ENCODE assay signal across 25 mouse cellular contexts in genomic region chr12:72366763-72367162, GRCm38 (mm10). TPM values are rescaled to one million over a fixed set of nuclear protein-coding genes. Genes with fewer than 3 reads are reported as not detected.
DNase-seq lines count a peak whose midpoint lies in the region; ATAC-seq lines count a peak whose summit lies in the region.
"Had no signal": no experiment of that assay in that cellular context is flagged by ENCODE, and none has a peak within 500 bp of the region (broad histone marks: within the 10 kb centered on the region; RNA-seq: fewer than 3 reads in every experiment).

No protein-coding gene starts in this region.

- no peaks in the 10 kb centered on the region for H3K27me3 ChIP-seq in forebrain, embryonic 12.5 days
- H3K27me3 ChIP-seq in forebrain, embryonic 11.5 days (ENCODE audit: control insufficient read depth, insufficient read depth, low read length): no peaks in the 10 kb centered on the region
- H3K27me3 ChIP-seq in midbrain, embryonic 10.5 days (ENCODE audit: low read depth, poor library complexity, severe bottlenecking): no peaks in the 10 kb centered on the region
- no peaks in the 10 kb centered on the region for H3K27me3 ChIP-seq in midbrain, embryonic 16.5 days (ENCODE audit: control insufficient read depth, insufficient read depth, low read depth, low read length)
- H3K27me3 ChIP-seq in hindbrain, embryonic 15.5 days: no peaks in the 10 kb centered on the region
- no peaks in the 10 kb centered on the region for H3K27me3 ChIP-seq in neural tube, embryonic 12.5 days (replicated peaks)
- H3K27me3 ChIP-seq: embryonic facial prominence, embryonic 12.5 days; limb, embryonic 12.5 days; liver, embryonic 12.5 days; Patski had no signal

- no peak for DNase-seq in forebrain, embryonic 11.5 days (ENCODE audit: low spot score)
- DNase-seq in midbrain, embryonic 10.5 days (ENCODE audit: low spot score): no peak
- DNase-seq in heart, adult 9 months (ENCODE audit: low spot score in 2 of 2): no peak
- DNase-seq in layer of hippocampus, adult 18-20 months (ENCODE audit: low spot score in 2 of 2): no peak
- DNase-seq: adrenal gland, postnatal 14 days; cerebellum, adult 9-11 months; gastrocnemius, postnatal 25 days; heart, postnatal 10 days; kidney, adult 18-20 months; right cerebral cortex, postnatal 25 days; thymus, adult 2 months had no signal

- peak overlapping the region; percentile 57; the same call in 1 of the 2 replicates for H3K27ac ChIP-seq in forebrain, embryonic 12.5 days
- no peak overlapping the region for H3K27ac ChIP-seq in forebrain, embryonic 11.5 days (ENCODE audit: low read depth, low read length)
- peak overlapping the region; percentile 69 for H3K27ac ChIP-seq in midbrain, embryonic 10.5 days (replicated peaks)
- no peak overlapping the region; the same call in 1 of the 2 replicates for H3K27ac ChIP-seq in midbrain, embryonic 16.5 days (ENCODE audit: low read length)
- peak overlapping the region; percentile 77 for H3K27ac ChIP-seq in hindbrain, embryonic 15.5 days (replicated peaks)
- 0 out of 2 replicates have a peak overlapping the region, but pooled peaks have one; percentile 34 for H3K27ac ChIP-seq in neural tube, embryonic 12.5 days
- H3K27ac ChIP-seq: embryonic facial prominence, embryonic 12.5 days; heart, embryonic 10.5 days; kidney, postnatal 0 days; limb, embryonic 12.5 days; liver, embryonic 12.5 days had no signal

- ATAC-seq in forebrain, embryonic 12.5 days (ENCODE audit: low FRiP score): no peak
- no peak for ATAC-seq in forebrain, embryonic 11.5 days (replicated peaks; ENCODE audit: low FRiP score)
- ATAC-seq in midbrain, embryonic 16.5 days: no peak
- no peak for ATAC-seq in hindbrain, embryonic 15.5 days (ENCODE audit: low FRiP score, low read depth)
- ATAC-seq in neural tube, embryonic 12.5 days (ENCODE audit: low FRiP score, low read depth): no peak
- ATAC-seq: CD4-positive, CD25-positive, alpha-beta regulatory T cell, adult 4 months; liver, embryonic 12.5 days; Patski had no signal

- no peak overlapping the region for H3K4me2 ChIP-seq in forebrain, embryonic 12.5 days
- no peak overlapping the region for H3K4me2 ChIP-seq in forebrain, embryonic 11.5 days (ENCODE audit: low read depth, low read length, severe bottlenecking)
- no peak overlapping the region for H3K4me2 ChIP-seq in midbrain, embryonic 16.5 days (ENCODE audit: low read length)
- H3K4me2 ChIP-seq in hindbrain, embryonic 15.5 days: no peak overlapping the region
- no peak overlapping the region for H3K4me2 ChIP-seq in neural tube, embryonic 12.5 days (replicated peaks)
- H3K4me2 ChIP-seq: embryonic facial prominence, embryonic 12.5 days; limb, embryonic 12.5 days; liver, embryonic 12.5 days; lung, embryonic 14.5 days had no signal

- WGBS in forebrain, embryonic 12.5 days: 45% methylated on average over 3 of the region's 3 CpGs
- WGBS in forebrain, embryonic 11.5 days: 56% methylated on average over 3 of the region's 3 CpGs
- WGBS in midbrain, embryonic 10.5 days: 52% methylated on average over 3 of the region's 3 CpGs
- WGBS in midbrain, embryonic 16.5 days: 32% methylated on average over 3 of the region's 3 CpGs
- 9% methylated on average over 3 of the region's 3 CpGs for WGBS in hindbrain, embryonic 15.5 days
- 25% methylated on average over 3 of the region's 3 CpGs for WGBS in neural tube, embryonic 12.5 days

- no peak overlapping the region for H3K9ac ChIP-seq in forebrain, embryonic 12.5 days
- no peak overlapping the region for H3K9ac ChIP-seq in forebrain, embryonic 11.5 days (ENCODE audit: low read length)
- H3K9ac ChIP-seq in midbrain, embryonic 16.5 days (ENCODE audit: low read depth, low read length): no peak overlapping the region
- no peak overlapping the region for H3K9ac ChIP-seq in hindbrain, embryonic 15.5 days
- no peak overlapping the region for H3K9ac ChIP-seq in neural tube, embryonic 12.5 days
- H3K9ac ChIP-seq: embryonic facial prominence, embryonic 12.5 days; limb, embryonic 12.5 days; liver, embryonic 12.5 days; lung, embryonic 14.5 days had no signal

- no peak overlapping the region for H3K4me3 ChIP-seq in forebrain, embryonic 12.5 days (replicated peaks)
- H3K4me3 ChIP-seq in forebrain, embryonic 11.5 days (ENCODE audit: low read depth, low read length): no peak overlapping the region
- no peak overlapping the region for H3K4me3 ChIP-seq in midbrain, embryonic 10.5 days
- H3K4me3 ChIP-seq in midbrain, embryonic 16.5 days (ENCODE audit: low read depth, low read length): no peak overlapping the region
- no peak overlapping the region for H3K4me3 ChIP-seq in hindbrain, embryonic 15.5 days
- H3K4me3 ChIP-seq in neural tube, embryonic 12.5 days: no peak overlapping the region
- H3K4me3 ChIP-seq: embryonic facial prominence, embryonic 12.5 days; erythroblast, embryonic 14.5 days; heart, embryonic 10.5 days; limb, embryonic 12.5 days; liver, embryonic 12.5 days had no signal

- H3K4me1 ChIP-seq in forebrain, embryonic 12.5 days: peaks cover 21% of the 10 kb centered on the region
- H3K4me1 ChIP-seq in forebrain, embryonic 11.5 days (replicated peaks; ENCODE audit: control insufficient read depth, insufficient read depth, low read length): peaks cover 4% of the 10 kb centered on the region
- H3K4me1 ChIP-seq in midbrain, embryonic 10.5 days: peaks cover 31% of the 10 kb centered on the region
- peaks cover 29% of the 10 kb centered on the region for H3K4me1 ChIP-seq in midbrain, embryonic 16.5 days (ENCODE audit: control insufficient read depth, insufficient read depth, low read length)
- H3K4me1 ChIP-seq in hindbrain, embryonic 15.5 days (replicated peaks): peaks cover 50% of the 10 kb centered on the region
- H3K4me1 ChIP-seq in neural tube, embryonic 12.5 days: peaks cover 23% of the 10 kb centered on the region
- H3K4me1 ChIP-seq: embryonic facial prominence, embryonic 12.5 days; limb, embryonic 12.5 days; liver, embryonic 12.5 days had no signal

- no peaks in the 10 kb centered on the region for H3K9me3 ChIP-seq in forebrain, embryonic 12.5 days
- H3K9me3 ChIP-seq in forebrain, embryonic 11.5 days (ENCODE audit: control insufficient read depth, low read length): no peaks in the 10 kb centered on the region
- no peaks in the 10 kb centered on the region for H3K9me3 ChIP-seq in midbrain, embryonic 10.5 days (replicated peaks)
- H3K9me3 ChIP-seq in midbrain, embryonic 16.5 days (replicated peaks; ENCODE audit: control insufficient read depth, low read length, poor library complexity, severe bottlenecking): no peaks in the 10 kb centered on the region
- no peaks in the 10 kb centered on the region for H3K9me3 ChIP-seq in hindbrain, embryonic 15.5 days
- H3K9me3 ChIP-seq in neural tube, embryonic 12.5 days: no peaks in the 10 kb centered on the region
- H3K9me3 ChIP-seq: embryonic facial prominence, embryonic 12.5 days; heart, embryonic 10.5 days; liver, embryonic 12.5 days had no signal

- no peaks in the 10 kb centered on the region for H3K36me3 ChIP-seq in forebrain, embryonic 12.5 days (replicated peaks)
- H3K36me3 ChIP-seq in forebrain, embryonic 11.5 days (ENCODE audit: control insufficient read depth, insufficient read depth, low read length): no peaks in the 10 kb centered on the region
- no peaks in the 10 kb centered on the region for H3K36me3 ChIP-seq in midbrain, embryonic 10.5 days
- H3K36me3 ChIP-seq in midbrain, embryonic 16.5 days (ENCODE audit: control insufficient read depth, insufficient read depth, low read length): no peaks in the 10 kb centered on the region
- H3K36me3 ChIP-seq in hindbrain, embryonic 15.5 days: no peaks in the 10 kb centered on the region
- no peaks in the 10 kb centered on the region for H3K36me3 ChIP-seq in neural tube, embryonic 12.5 days
- H3K36me3 ChIP-seq: embryonic facial prominence, embryonic 12.5 days; heart, embryonic 10.5 days; limb, embryonic 12.5 days; liver, embryonic 12.5 days had no signal

RNA-seq across cellular contexts. Expression of gene Rtn1, which starts 42.1 kb away (rescaled TPM):
- 588 and 653 TPM in 2 replicates for polyA plus RNA-seq in forebrain, embryonic 12.5 days (2016; fragmentation: Nextera tagmentation; extraction: Ambion mirVana)
- 235 and 273 TPM in 2 replicates for polyA plus RNA-seq in forebrain, embryonic 11.5 days (2014; fragmentation: Nextera tagmentation; extraction: Ambion mirVana)
- 117 and 248 TPM in 2 replicates for polyA plus RNA-seq in midbrain, embryonic 10.5 days (2016; fragmentation: Nextera tagmentation; extraction: Ambion mirVana)
- 3,227 and 3,475 TPM in 2 replicates for polyA plus RNA-seq in midbrain, embryonic 16.5 days (2015; fragmentation: Nextera tagmentation; extraction: Ambion mirVana)
- polyA plus RNA-seq in hindbrain, embryonic 15.5 days (2015; fragmentation: Nextera tagmentation; extraction: Ambion mirVana): 2,935 and 3,200 TPM in 2 replicates
- 999 and 1,030 TPM in 2 replicates for polyA plus RNA-seq in neural tube, embryonic 12.5 days (2016; fragmentation: Nextera tagmentation; extraction: Ambion mirVana)
- total RNA-seq in layer of hippocampus, adult 18-20 months (2021): 1,000 to 10,000 TPM; 1,418 to 1,485 TPM
- total RNA-seq: megakaryocyte-erythroid progenitor cell, adult 5-6 weeks had no signal
- polyA plus RNA-seq: CD4-positive, CD25-positive, alpha-beta regulatory T cell, adult 4 months had no signal

Comparison
In these comparisons a context has a peak if more than half of its experiments do, and no peak if none do; other contexts are left out.
1. H3K27ac ChIP-seq: peak in forebrain, embryonic 12.5 days (single experiment), midbrain, embryonic 10.5 days (single experiment), hindbrain, embryonic 15.5 days (single experiment) and neural tube, embryonic 12.5 days (single experiment); none in forebrain, embryonic 11.5 days (single experiment) and midbrain, embryonic 16.5 days (single experiment).